Mouse (Mus musculus) lung, embryonic 16.5 days (tissue): ENCODE results near the gene Acoxl. TPM values are rescaled to one million over a fixed set of nuclear protein-coding genes. Genes with fewer than 3 reads are reported as not detected.

ENCODE experiments used
- ATAC-seq: fragments of 200-750 bp; cut with Nextera tagmentation; 2 replicates; pipeline ENCODE4 v1.8.0; 2017; ENCODE audit warnings: low read depth, mild to moderate bottlenecking, moderate library complexity
- H3K27ac ChIP-seq: fragments of 300-500 bp; sonication (generic); 2 replicates; pipeline ENCODE4 v1.5.1; 2014; ENCODE audit warnings: mild to moderate bottlenecking, control low read depth, low read length
- H3K27me3 ChIP-seq: fragments of 300-500 bp; sonication (generic); 2 replicates; pipeline ENCODE4 v1.6.1; 2014; ENCODE audit warnings: low read depth, low read length, mixed read lengths; ENCODE audit not compliant: control insufficient read depth, insufficient read depth
- H3K36me3 ChIP-seq: fragments of 300-500 bp; sonication (generic); 2 replicates; pipeline ENCODE4 v1.6.1; 2014; ENCODE audit warnings: low read length; ENCODE audit not compliant: control insufficient read depth, insufficient read depth
- H3K4me1 ChIP-seq: fragments of 300-500 bp; sonication (generic); replicated peaks from 2 replicates; pipeline ENCODE4 v1.6.1; 2014; ENCODE audit warnings: low read length, mixed read lengths; ENCODE audit not compliant: control insufficient read depth, insufficient read depth
- H3K4me2 ChIP-seq: fragments of 300-500 bp; sonication (generic); 2 replicates; pipeline ENCODE4 v1.6.1; 2014; ENCODE audit warnings: low read depth, low read length, control low read depth
- H3K4me3 ChIP-seq: fragments of 300-500 bp; sonication (generic); 2 replicates; pipeline ENCODE4 v1.5.1; 2014; ENCODE audit warnings: mild to moderate bottlenecking, low read length, control low read depth
- H3K9ac ChIP-seq: fragments of 300-500 bp; sonication (generic); 2 replicates; pipeline ENCODE4 v1.6.1; 2014; ENCODE audit warnings: low read length, control low read depth
- H3K9me3 ChIP-seq: fragments of 300-500 bp; sonication (generic); 2 replicates; pipeline ENCODE4 v1.6.1; 2016; ENCODE audit warnings: low read length; ENCODE audit not compliant: control insufficient read depth
- WGBS: fragments of 180-500 bp; shearing (Covaris S2); extraction: QIAGEN DNeasy Blood & Tissue Kit; methylation state at CpG from one replicate; pipeline ENCODE4 v1.1.7; 2014; 5-methylcytosine and 5-hydroxymethylcytosine counted together
- polyA plus RNA-seq: library from polyadenylated mRNA; unstranded; fragments of >200 nt; fragmentation: Nextera tagmentation; extraction: Ambion mirVana; gene quantifications from 2 replicates; pipeline ENCODE4 v1.2.1, GENCODE M21; 2015

Acoxl gene
- polyA plus RNA-seq, 1 experiment from 2014 or later, result 0.25 TPM

DNA sequence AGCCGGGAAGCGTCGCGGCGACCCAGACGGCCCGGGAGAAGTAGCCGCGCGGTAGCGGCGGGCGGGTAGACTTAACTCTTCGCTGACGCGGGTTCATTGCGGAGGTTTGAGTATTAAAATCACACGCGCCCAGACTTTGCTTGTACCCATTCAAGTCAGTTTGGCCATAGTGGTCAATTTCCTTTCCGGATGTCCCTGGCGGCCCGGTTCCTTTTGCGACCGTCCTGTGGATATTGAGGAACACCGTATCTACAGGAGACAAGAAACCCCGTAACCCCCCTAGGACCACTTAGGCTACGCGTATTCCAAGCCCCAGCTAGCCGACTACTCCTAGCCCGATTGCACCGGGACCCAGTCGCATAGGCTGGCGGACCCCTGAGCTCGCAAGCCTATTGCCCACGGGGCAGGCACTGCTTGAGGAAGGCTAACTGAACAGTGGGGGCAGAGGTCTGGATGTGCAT is 287.9 kb downstream of the Acoxl start:
- no peak for ATAC-seq
- Histone ChIP-seq H3K4me1 (peaks cover 34% of the 10 kb centered on the region), H3K27ac (peak overlapping the region; percentile 91), H3K9me3 (no peaks in the 10 kb centered on the region), H3K4me3 (peak overlapping the region; percentile 85), H3K4me2 (peak overlapping the region; percentile 77), H3K27me3 (peaks cover 7% of the 10 kb centered on the region; the same call in 1 of the 2 replicates), H3K36me3 (0 out of 2 replicates have a peak, but pooled peaks cover 2% of the 10 kb centered on the region), H3K9ac (peak overlapping the region; percentile 75)
- under 1% methylated on average over 35 of the region's 35 CpGs for WGBS

DNA sequence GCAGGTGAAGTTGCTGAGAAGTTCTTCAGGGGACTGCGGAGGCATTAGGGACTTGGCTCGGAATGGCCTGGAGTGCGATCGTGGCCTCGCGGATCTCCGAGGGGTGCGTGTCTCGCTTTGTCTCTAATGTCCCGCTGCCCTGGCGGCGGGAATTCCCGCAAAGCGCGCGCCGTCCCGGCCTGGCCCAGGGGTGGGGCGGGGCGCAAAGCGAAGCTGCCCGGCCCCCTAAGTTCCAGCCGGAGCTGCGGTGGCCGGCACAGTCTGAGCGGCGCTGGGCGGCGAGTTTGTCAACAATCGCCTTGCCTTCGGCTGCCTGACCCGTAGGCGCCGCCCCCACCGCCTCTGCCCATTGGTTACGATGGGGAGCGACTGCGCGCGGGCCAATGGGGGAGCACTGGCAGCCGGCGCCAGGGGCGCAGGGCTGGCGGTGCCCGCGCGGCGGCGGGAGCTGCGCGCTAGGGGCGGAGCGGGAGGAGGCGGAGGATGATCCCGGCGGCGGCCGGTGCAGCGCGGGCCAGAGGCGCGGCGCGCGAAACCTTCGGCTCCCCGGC is 288.5 kb downstream of the Acoxl start:
- H3K27me3 ChIP-seq, result peaks cover 7% of the 10 kb centered on the region; the same call in 1 of the 2 replicates
- peaks cover 5% of the 10 kb centered on the region; the same call in 1 of the 2 replicates for H3K36me3 ChIP-seq
- H3K4me3 ChIP-seq, result peak overlapping the region; percentile 85
- peak overlapping the region; percentile 80 for H3K9ac ChIP-seq
- peak; percentile 87 for ATAC-seq
- 0% methylated on average over 62 of the region's 67 CpGs for WGBS
- peak overlapping the region; percentile 77 for H3K4me2 ChIP-seq
- no peaks in the 10 kb centered on the region for H3K9me3 ChIP-seq
- peak overlapping the region; percentile 96 for H3K27ac ChIP-seq
- peaks cover 34% of the 10 kb centered on the region for H3K4me1 ChIP-seq

DNA sequence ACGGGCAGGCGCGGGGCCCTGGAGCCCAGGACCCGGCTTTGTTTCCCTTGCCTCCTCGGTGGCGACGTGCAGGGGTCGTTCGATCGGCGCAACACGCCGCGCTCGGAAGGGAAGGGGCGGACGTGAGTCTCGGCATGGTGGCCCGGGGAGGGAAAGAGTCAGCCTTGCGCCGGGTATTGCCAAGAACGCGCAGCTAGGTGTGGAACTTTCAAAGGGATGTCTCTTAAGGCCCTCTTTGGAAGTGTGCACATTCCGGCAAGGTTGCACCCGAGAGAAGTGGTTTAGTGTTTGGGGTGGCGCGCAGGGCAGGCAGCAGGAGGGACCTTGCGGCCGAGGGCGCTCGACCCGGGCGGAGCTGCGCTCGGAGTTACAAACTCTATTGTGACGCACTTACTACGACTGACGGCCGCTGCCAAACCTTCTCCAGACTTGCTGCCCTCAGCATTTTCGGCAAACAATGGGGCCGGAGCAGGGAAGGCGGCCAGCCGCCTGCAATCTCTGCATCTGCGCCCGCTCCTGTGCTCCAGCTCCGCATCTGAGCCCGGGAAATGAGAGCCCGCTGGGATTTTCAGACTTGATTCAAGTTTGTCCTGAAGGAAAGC is 289.1 kb downstream of the Acoxl start:
- no peaks in the 10 kb centered on the region for H3K9me3 ChIP-seq
- WGBS, result under 1% methylated on average over 39 of the region's 48 CpGs
- H3K36me3 ChIP-seq, result peaks cover 5% of the 10 kb centered on the region; the same call in 1 of the 2 replicates
- ATAC-seq, result peak; percentile 55
- H3K4me3 ChIP-seq, result peak overlapping the region; percentile 85
- H3K27me3 ChIP-seq, result peaks cover 7% of the 10 kb centered on the region; the same call in 1 of the 2 replicates
- H3K9ac ChIP-seq, result peak overlapping the region; percentile 80
- peak overlapping the region; percentile 77 for H3K4me2 ChIP-seq
- peak overlapping the region; percentile 96 for H3K27ac ChIP-seq
- H3K4me1 ChIP-seq, result peaks cover 31% of the 10 kb centered on the region

DNA sequence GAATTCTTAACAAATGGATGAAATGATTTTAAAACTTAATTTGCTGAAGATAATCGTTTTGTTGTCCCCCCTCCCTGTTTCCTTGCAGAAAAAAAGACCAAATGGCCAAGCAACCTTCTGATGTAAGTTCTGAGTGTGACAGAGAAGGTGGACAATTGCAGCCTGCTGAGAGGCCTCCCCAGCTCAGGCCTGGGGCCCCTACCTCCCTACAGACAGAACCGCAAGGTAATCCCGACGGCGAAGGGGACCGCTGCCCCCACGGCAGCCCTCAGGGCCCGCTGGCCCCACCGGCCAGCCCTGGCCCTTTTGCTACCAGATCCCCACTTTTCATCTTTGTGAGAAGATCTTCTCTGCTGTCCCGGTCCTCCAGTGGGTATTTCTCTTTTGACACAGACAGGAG is 289.9 kb downstream of the Acoxl start:
- Histone ChIP-seq H3K4me1 (peaks cover 25% of the 10 kb centered on the region), H3K27me3 (peaks cover 7% of the 10 kb centered on the region; the same call in 1 of the 2 replicates), H3K36me3 (peaks cover 9% of the 10 kb centered on the region; the same call in 1 of the 2 replicates), H3K4me2 (peak overlapping the region; percentile 77), H3K4me3 (peak overlapping the region; percentile 85), H3K9me3 (no peaks in the 10 kb centered on the region), H3K9ac (peak overlapping the region; percentile 80), H3K27ac (no peak overlapping the region; the same call in 1 of the 2 replicates)
- WGBS, result 28% methylated on average over 10 of the region's 10 CpGs
- ATAC-seq, result no peak

DNA sequence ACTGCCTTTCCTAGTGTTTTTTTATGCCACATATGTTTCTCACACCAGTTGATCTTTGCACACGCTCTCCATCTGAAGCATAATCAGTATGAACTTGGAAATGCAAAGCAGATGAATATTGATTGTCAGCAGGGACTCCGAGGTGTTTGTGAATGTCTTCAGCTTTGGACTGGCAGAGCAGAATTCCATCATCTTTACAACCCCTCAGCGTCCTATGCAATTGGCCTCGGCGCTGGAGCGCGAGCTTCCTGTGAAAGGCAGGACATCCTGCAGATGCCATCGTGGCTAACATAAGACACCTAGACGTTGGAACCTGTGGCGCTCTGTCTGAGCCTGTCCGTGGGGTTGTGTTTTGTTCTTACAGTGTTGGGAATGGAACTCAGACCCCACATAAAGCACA is 292.8 kb downstream of the Acoxl start:
- H3K4me3 ChIP-seq, result no peak overlapping the region
- H3K27me3 ChIP-seq, result no peaks in the 10 kb centered on the region
- H3K27ac ChIP-seq, result no peak overlapping the region
- H3K4me2 ChIP-seq, result no peak overlapping the region
- no peaks in the 10 kb centered on the region for H3K9me3 ChIP-seq
- no peak overlapping the region for H3K9ac ChIP-seq
- peaks cover 8% of the 10 kb centered on the region for H3K4me1 ChIP-seq
- WGBS, result 82% methylated on average over 11 of the region's 11 CpGs
- H3K36me3 ChIP-seq, result peaks cover 18% of the 10 kb centered on the region
- ATAC-seq, result no peak

DNA sequence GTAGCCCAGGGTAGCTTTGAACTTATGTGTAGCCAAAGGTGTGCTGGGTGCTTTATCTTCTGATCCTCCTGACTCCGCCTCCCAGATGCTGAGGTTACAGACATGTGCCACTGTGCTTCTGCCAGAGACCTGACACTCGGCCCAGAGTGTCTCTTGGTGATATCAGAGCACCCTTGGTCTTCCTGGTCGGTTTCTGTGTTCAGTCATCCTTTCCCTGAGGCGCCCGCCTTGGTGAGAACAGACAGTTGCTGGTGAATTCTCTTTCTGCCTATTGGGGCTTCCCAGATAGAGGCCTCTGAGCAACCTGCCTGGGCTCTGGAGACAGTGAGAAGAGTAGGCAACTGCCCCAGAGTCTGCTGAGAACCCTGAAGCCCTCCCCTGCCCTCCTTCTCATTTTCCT is 294.0 kb downstream of the Acoxl start:
- Histone ChIP-seq H3K4me1 (peaks cover 12% of the 10 kb centered on the region), H3K4me3 (no peak overlapping the region), H3K9ac (no peak overlapping the region)

DNA sequence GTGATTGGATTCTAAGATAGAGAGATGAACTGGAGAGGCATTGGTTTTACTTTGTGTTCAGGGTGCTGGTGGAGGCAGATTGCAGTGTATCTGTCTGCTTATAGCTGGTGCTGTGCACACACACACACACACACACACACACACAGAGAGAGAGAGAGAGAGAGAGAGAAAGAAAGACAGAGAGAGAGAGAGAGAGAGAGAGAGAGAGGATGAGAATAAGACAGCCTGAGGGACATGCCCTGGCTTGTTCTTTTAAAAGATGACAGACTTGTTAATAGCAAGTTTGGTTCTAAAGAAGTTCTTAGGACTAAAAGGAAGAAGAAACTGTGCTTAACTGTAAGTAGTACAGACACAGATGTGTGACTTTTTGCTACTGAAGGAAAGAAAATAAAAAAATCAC is 295.2 kb downstream of the Acoxl start:
- Histone ChIP-seq H3K36me3 (peaks cover 25% of the 10 kb centered on the region), H3K27ac (no peak overlapping the region), H3K4me1 (peaks cover 12% of the 10 kb centered on the region), H3K27me3 (no peaks in the 10 kb centered on the region), H3K9ac (no peak overlapping the region), H3K4me3 (no peak overlapping the region), H3K9me3 (no peaks in the 10 kb centered on the region), H3K4me2 (no peak overlapping the region)
- no peak for ATAC-seq

More for the DNA sequence above, 294.0 kb downstream of the Acoxl start:
- H3K4me2 ChIP-seq, result no peak overlapping the region
- 87% methylated on average over 5 of the region's 5 CpGs for WGBS
- H3K27ac ChIP-seq, result no peak overlapping the region
- peaks cover 22% of the 10 kb centered on the region for H3K36me3 ChIP-seq
- no peaks in the 10 kb centered on the region for H3K9me3 ChIP-seq
- ATAC-seq, result no peak
- H3K27me3 ChIP-seq, result no peaks in the 10 kb centered on the region

DNA sequence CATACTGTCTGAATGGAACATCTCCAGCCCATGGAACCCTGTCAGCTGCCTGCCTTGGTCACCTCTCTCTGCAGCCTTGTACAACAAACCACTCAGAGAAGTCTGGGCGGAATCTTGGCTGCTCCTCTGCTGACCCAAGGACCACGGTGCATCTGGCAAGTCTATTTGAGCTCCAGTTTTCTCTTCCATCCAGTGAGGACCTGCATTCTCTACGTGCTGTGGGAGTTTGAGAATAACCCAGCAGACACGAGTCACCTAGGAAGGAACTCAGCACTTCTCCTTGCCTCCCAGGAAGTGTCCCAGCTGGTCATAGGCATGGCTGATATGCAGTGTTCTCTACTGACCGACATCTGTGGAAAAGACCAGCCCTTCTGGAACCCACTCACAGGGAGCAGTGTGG is 295.8 kb downstream of the Acoxl start:
- Histone ChIP-seq H3K9me3 (no peaks in the 10 kb centered on the region), H3K9ac (no peak overlapping the region), H3K27ac (no peak overlapping the region), H3K4me3 (no peak overlapping the region), H3K4me1 (peaks cover 13% of the 10 kb centered on the region), H3K27me3 (no peaks in the 10 kb centered on the region), H3K4me2 (no peak overlapping the region), H3K36me3 (peaks cover 23% of the 10 kb centered on the region)
- no peak for ATAC-seq
- WGBS, result 69% methylated on average over 5 of the region's 5 CpGs

DNA sequence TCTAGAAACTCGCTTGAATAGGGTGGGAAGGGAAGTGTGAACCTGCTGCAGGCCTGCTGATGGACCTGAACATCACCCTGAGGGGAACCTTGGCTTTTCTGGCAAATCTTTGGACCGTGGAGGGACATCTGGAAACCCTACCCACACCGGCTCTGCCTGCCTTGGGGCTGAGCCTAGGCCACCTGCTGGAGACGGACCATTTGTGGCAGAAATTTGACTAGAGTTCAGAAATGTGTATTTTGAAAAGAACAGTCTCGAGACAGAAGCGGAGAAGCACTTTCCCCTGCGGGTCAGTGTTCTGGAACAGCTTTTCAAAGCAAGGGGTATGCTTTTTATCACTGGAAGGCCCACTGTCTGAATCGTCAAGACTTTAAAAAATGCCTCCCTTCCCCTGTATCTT is 296.3 kb downstream of the Acoxl start:
- Histone ChIP-seq H3K4me3 (no peak overlapping the region), H3K4me2 (no peak overlapping the region), H3K9me3 (no peaks in the 10 kb centered on the region), H3K27me3 (no peaks in the 10 kb centered on the region), H3K4me1 (peaks cover 15% of the 10 kb centered on the region), H3K36me3 (peaks cover 23% of the 10 kb centered on the region), H3K9ac (no peak overlapping the region), H3K27ac (no peak overlapping the region)
- 76% methylated on average over 8 of the region's 8 CpGs for WGBS
- ATAC-seq, result no peak
